Mouse (Mus musculus) liver, embryonic 14.5 days (tissue): ENCODE results near the gene Ppp1r21. TPM values are rescaled to one million over a fixed set of nuclear protein-coding genes. Genes with fewer than 3 reads are reported as not detected.

Experiments used
- ATAC-seq: fragments of 200-750 bp; cut with Nextera tagmentation; 2 replicates; pipeline ENCODE4 v1.8.0; 2017; ENCODE audit warnings: moderate number of reproducible peaks, mild to moderate bottlenecking, moderate library complexity; ENCODE audit not compliant: insufficient read depth
- DNase-seq, 3 experiments: peaks; one replicate each; pipeline ENCODE4 v3.0.0-alpha.2; 2012 to 2013; ENCODE audit warnings: low read depth in 3 of 3, low spot score in 3 of 3
- H3K27ac ChIP-seq: fragments of 300-500 bp; sonication (generic); 2 replicates; pipeline ENCODE4 v1.5.1; 2014; ENCODE audit warnings: moderate library complexity, mild to moderate bottlenecking, control low read depth, inconsistent platforms
- H3K27me3 ChIP-seq: fragments of 300-500 bp; sonication (generic); 2 replicates; pipeline ENCODE4 v1.6.1; 2014; ENCODE audit warnings: mild to moderate bottlenecking, low read length, moderate library complexity; ENCODE audit not compliant: control insufficient read depth, insufficient read depth
- H3K36me3 ChIP-seq: fragments of 300-500 bp; sonication (generic); replicated peaks from 2 replicates; pipeline ENCODE4 v1.6.1; 2014; ENCODE audit warnings: low read depth; ENCODE audit not compliant: control insufficient read depth, insufficient read depth
- H3K4me1 ChIP-seq, 2 experiments: fragments of 200-500 bp in 1 of 2; fragments of 300-500 bp in 1 of 2; sonication (generic) in 1 of 2; replicated peaks; 2 replicates each; pipeline ENCODE4 v1.6.1; 2012 to 2014; ENCODE audit warnings: antibody characterized with exemption in 1 of 2, inconsistent platforms in 1 of 2, low read length in 1 of 2; ENCODE audit not compliant: control insufficient read depth in 2 of 2, insufficient read depth in 2 of 2
- H3K4me2 ChIP-seq: fragments of 300-500 bp; sonication (generic); 2 replicates; pipeline ENCODE4 v1.6.1; 2014; ENCODE audit warnings: low read depth, mild to moderate bottlenecking, control low read depth, moderate library complexity
- H3K4me3 ChIP-seq, 2 experiments: fragments of 200-500 bp in 1 of 2; fragments of 300-500 bp in 1 of 2; sonication (generic) in 1 of 2; 2 replicates each; pipeline ENCODE4 v1.5.1; 2012 to 2014; ENCODE audit warnings: low read depth in 2 of 2, low read length in 2 of 2, mild to moderate bottlenecking in 2 of 2, control low read depth in 1 of 2, inconsistent platforms in 1 of 2, moderate library complexity in 1 of 2; ENCODE audit not compliant: insufficient read depth in 1 of 2
- H3K9ac ChIP-seq: fragments of 300-500 bp; sonication (generic); replicated peaks from 2 replicates; pipeline ENCODE4 v1.6.1; 2014; ENCODE audit warnings: mild to moderate bottlenecking, control low read depth, moderate library complexity
- H3K9me3 ChIP-seq: fragments of 300-500 bp; sonication (generic); 2 replicates; pipeline ENCODE4 v1.6.1; 2016; ENCODE audit warnings: low read length, mixed read lengths; ENCODE audit not compliant: control insufficient read depth
- CTCF ChIP-seq: IDR thresholded peaks from 2 replicates; pipeline ENCODE4 v1.5.1; 2016; ENCODE audit warnings: antibody characterized with exemption, low read depth, control low read depth
- EP300 ChIP-seq: IDR thresholded peaks from 2 replicates; pipeline ENCODE4 v1.6.1; 2016; ENCODE audit warnings: antibody characterized with exemption, low read depth
- WGBS: fragments of 180-500 bp; shearing (Covaris S2); extraction: QIAGEN DNeasy Blood & Tissue Kit; methylation state at CpG from one replicate; pipeline ENCODE4 v1.1.7; 2014; ENCODE audit not compliant: insufficient replicate concordance; 5-methylcytosine and 5-hydroxymethylcytosine counted together
- polyA plus RNA-seq, 2 experiments: library from polyadenylated mRNA; depleted of rRNA in 1 of 2; stranded (reverse) in 1 of 2; unstranded in 1 of 2; fragments of >200 nt; fragmentation: Nextera tagmentation in 1 of 2; extraction: Ambion mirVana in 1 of 2; gene quantifications; 2 replicates each; pipeline versions ENCODE4 v1.2.1 to v1.2.3; 2012 to 2014

Gene Ppp1r21
- polyA plus RNA-seq (2012; rRNA removed), result 9.4 and 11.2 TPM in 2 replicates
- 8.8 and 9.1 TPM in 2 replicates for polyA plus RNA-seq (2014; fragmentation: Nextera tagmentation; extraction: Ambion mirVana)

DNA sequence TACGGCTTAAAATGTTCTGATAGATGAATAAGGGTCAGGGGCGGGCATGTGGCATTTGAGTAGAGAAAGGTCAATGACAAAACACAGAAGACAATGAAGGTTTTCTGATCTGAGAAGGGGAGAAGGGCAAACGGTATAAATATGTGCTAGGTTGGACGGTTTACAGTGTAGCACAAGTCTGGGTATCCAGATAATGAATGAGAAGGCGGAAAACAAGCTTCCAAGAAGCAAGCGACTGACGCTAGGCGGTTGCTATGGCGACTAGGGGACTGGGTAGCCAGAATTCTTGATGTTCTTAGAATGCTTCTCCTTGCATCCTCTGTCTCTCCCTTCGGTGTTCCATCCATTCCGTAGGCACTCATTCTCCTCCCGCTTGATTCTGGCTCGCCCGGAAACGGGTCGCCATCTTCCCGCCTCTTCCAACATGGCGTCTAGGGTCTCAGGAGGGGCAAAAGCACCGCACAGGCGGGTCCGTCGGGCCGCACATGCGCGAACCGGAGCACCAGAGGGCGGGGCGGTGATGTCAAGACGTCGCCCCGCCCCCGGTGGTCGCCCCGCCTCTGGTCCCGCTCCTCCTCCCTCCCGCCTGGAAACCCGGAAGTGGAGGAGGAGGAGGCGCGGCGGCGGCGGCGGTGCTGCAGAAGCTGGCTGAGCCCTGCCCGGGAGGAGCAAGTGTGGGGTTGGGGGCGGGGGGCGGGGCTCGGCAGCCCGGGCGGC, at the start of gene Ppp1r21:
Gene Ppp1r21, plus strand, starts transcription at position 600 of the 717 bp plus-strand sequence.
- Histone ChIP-seq H3K4me1 (peaks cover 5 to 15% of the 10 kb centered on the region in 2 experiments), H3K9ac (peak within 1 kb of the TSS; percentile 76), H3K4me3 (peak within 1 kb of the TSS; percentile 73 to 86), H3K27ac (no peak within 1 kb of the TSS), H3K9me3 (no peaks in the 10 kb centered on the region), H3K4me2 (peak within 1 kb of the TSS; percentile 94), H3K36me3 (no peaks in the 10 kb centered on the region), H3K27me3 (no peaks in the 10 kb centered on the region)
- TF ChIP-seq EP300 (no peak), CTCF (no peak)
- peak; percentile 79 to 86 (median 81) for DNase-seq
- peak; percentile 96 for ATAC-seq
- WGBS, result 7% methylated on average over 47 of the region's 49 CpGs

DNA sequence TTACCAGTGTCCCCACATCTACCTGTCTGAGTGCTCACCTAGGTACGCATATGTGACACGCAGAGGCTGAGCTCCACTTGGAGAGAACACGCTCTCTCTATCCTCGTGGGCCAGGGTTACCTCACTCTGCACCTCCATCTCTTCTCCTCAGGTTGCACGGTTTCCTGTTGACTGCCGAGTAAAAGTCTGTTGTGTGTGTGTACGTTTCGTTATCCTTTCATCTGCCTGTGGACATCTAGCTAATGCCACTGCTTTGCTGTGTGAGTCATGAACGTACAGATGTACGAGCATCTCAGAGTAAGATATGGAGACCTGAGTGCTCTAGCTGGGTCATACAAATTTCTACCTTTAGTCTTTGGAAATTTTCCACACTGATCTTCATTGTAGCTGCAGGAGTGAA, 49.5 kb upstream of the Ppp1r21 start:
- TF ChIP-seq CTCF, result no peak
- TF ChIP-seq EP300, result no peak
- Histone ChIP-seq H3K4me2 (no peak overlapping the region), H3K27me3 (no peaks in the 10 kb centered on the region), H3K9ac (no peak overlapping the region), H3K27ac (no peak overlapping the region), H3K9me3 (no peaks in the 10 kb centered on the region), H3K36me3 (no peaks in the 10 kb centered on the region; the same call in 1 of the 2 replicates), H3K4me3 (no peak overlapping the region), H3K4me1 (peaks cover 13 to 27% of the 10 kb centered on the region in 2 experiments)
- WGBS, result 58% methylated on average over 10 of the region's 10 CpGs
- DNase-seq (no peak), ATAC-seq (0 out of 2 replicates have a peak, but pooled peaks have one; percentile 6)

DNA sequence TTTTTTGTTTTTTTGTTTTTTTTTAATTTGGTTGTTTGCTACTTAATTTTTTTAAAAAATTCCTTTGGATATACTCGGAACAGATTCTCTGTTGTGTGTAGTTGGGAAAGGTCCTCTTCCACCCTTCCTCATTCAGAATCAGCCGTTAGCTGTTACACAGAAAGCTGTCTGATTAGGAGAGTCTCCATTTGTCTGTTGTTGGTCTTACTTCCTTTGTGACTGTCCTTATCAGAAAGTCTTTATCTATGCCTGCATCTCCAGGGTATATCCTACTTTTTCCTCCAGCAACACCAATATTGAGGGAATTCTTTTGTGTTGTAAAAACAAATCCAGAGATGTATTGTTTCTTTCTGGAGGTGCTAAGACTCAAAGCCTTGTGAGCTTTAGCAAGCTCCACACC, 48.9 kb upstream of the Ppp1r21 start:
- WGBS, result 42% methylated on average over 2 of the region's 2 CpGs
- Histone ChIP-seq H3K27ac (no peak overlapping the region; the same call in 1 of the 2 replicates), H3K4me1 (peaks cover 13 to 27% of the 10 kb centered on the region in 2 experiments), H3K4me3 (no peak overlapping the region), H3K4me2 (no peak overlapping the region), H3K27me3 (no peaks in the 10 kb centered on the region), H3K36me3 (no peaks in the 10 kb centered on the region; the same call in 1 of the 2 replicates), H3K9me3 (no peaks in the 10 kb centered on the region), H3K9ac (no peak overlapping the region)
- DNase-seq (no peak), ATAC-seq (no peak)
- TF ChIP-seq CTCF (no peak), EP300 (no peak)

DNA sequence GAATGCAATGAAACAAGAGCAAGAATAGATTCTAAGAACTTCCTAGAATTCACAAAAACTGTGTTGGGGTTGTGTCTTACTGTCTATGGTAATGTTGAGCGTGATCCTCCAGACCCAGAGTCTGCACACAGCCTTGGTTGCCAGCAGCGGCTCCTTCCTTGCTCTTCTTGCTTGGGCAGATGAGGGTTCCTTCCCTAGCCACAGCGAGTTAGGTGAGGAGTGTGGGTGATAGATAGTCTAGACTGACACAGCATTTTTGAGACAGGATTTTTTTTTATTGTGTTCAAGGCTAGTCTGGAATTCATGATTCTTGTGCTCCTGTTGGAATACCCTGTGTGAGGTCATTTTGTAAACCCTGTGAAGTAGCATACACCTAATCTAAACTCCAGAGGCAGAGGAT, 48.3 kb upstream of the Ppp1r21 start:
- H3K9ac ChIP-seq, result no peak overlapping the region
- H3K4me3 ChIP-seq, result no peak overlapping the region
- peaks cover 13 to 27% of the 10 kb centered on the region in 2 experiments for H3K4me1 ChIP-seq
- peaks cover 3% of the 10 kb centered on the region for H3K36me3 ChIP-seq
- no peaks in the 10 kb centered on the region for H3K9me3 ChIP-seq
- ATAC-seq (peak; percentile 78), DNase-seq (peak in 1 of 3 experiments; percentile 35)
- peak overlapping the region; percentile 6; the same call in 1 of the 2 replicates for H3K4me2 ChIP-seq
- H3K27ac ChIP-seq, result peak overlapping the region; percentile 4; the same call in 1 of the 2 replicates
- no peaks in the 10 kb centered on the region for H3K27me3 ChIP-seq
- TF ChIP-seq EP300 (peak; percentile 53), CTCF (no peak)
- WGBS, result 31% methylated on average over 3 of the region's 3 CpGs

DNA sequence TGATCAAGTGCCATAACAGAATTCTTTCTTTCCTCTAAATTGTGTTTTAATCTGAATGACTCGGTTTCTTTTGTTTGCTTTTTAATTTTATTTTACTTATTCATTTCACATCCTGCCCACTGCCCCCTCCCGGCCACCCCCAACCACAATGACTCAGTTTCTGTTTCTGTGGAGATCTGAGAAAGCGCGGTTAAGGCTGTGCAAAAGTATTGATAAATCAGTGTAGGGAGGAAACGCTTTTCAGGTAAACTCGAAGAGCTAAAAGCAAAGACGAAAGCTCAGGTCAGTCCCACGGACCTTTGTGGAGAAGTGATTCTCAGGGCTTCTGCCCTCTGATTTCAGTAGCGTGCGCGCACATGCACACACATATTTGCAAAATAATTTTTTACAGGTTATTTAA, 45.4 kb upstream of the Ppp1r21 start:
- H3K36me3 ChIP-seq, result peaks cover 3% of the 10 kb centered on the region
- 78% methylated on average over 11 of the region's 11 CpGs for WGBS
- H3K4me2 ChIP-seq, result no peak overlapping the region
- H3K4me3 ChIP-seq, result no peak overlapping the region
- no peaks in the 10 kb centered on the region for H3K9me3 ChIP-seq
- peaks cover 13 to 23% of the 10 kb centered on the region in 2 experiments for H3K4me1 ChIP-seq
- H3K9ac ChIP-seq, result no peak overlapping the region
- ATAC-seq, result no peak
- H3K27ac ChIP-seq, result no peak overlapping the region
- TF ChIP-seq CTCF, result no peak
- TF ChIP-seq EP300, result no peak
- DNase-seq, result no peak
- H3K27me3 ChIP-seq, result no peaks in the 10 kb centered on the region
